Mouse (Mus musculus) midbrain, embryonic 12.5 days (tissue): ENCODE results near the gene Snurf. TPM values are rescaled to one million over a fixed set of nuclear protein-coding genes. Genes with fewer than 3 reads are reported as not detected.
A peak's percentile ranks its signal among the peaks of the same experiment; 100 is the strongest.

Source experiments
- ATAC-seq: fragments of 200-750 bp; cut with Nextera tagmentation; 2 replicates; pipeline ENCODE4 v1.8.0; 2017; ENCODE audit warnings: low read depth, moderate TSS enrichment, moderate library complexity; ENCODE audit not compliant: low FRiP score
- H3K27ac ChIP-seq: fragments of 300-500 bp; sonication (generic); replicated peaks from 2 replicates; pipeline ENCODE4 v1.5.1; 2016; ENCODE audit warnings: mild to moderate bottlenecking
- H3K27me3 ChIP-seq: fragments of 300-500 bp; sonication (generic); 2 replicates; pipeline ENCODE4 v1.6.1; 2016; ENCODE audit warnings: mild to moderate bottlenecking
- H3K36me3 ChIP-seq: fragments of 300-500 bp; sonication (generic); 2 replicates; pipeline ENCODE4 v1.6.1; 2016
- H3K4me1 ChIP-seq: fragments of 300-500 bp; sonication (generic); 2 replicates; pipeline ENCODE4 v1.6.1; 2016
- H3K4me2 ChIP-seq: fragments of 300-500 bp; sonication (generic); replicated peaks from 2 replicates; pipeline ENCODE4 v1.6.1; 2016; ENCODE audit warnings: mild to moderate bottlenecking, moderate library complexity
- H3K4me3 ChIP-seq: fragments of 300-500 bp; sonication (generic); 2 replicates; pipeline ENCODE4 v1.5.1; 2016; ENCODE audit warnings: mild to moderate bottlenecking
- H3K9ac ChIP-seq: fragments of 300-500 bp; sonication (generic); replicated peaks from 2 replicates; pipeline ENCODE4 v1.6.1; 2016; ENCODE audit warnings: mild to moderate bottlenecking, moderate library complexity
- H3K9me3 ChIP-seq: fragments of 300-500 bp; sonication (generic); 2 replicates; pipeline ENCODE4 v1.6.1; 2016; ENCODE audit warnings: mild to moderate bottlenecking
- WGBS: fragments of 180-500 bp; shearing (Covaris S2); methylation state at CpG from one replicate; pipeline ENCODE4 v1.1.7; 2016; 5-methylcytosine and 5-hydroxymethylcytosine counted together
- polyA plus RNA-seq: library from polyadenylated mRNA; unstranded; fragments of >200 nt; fragmentation: Nextera tagmentation; extraction: Ambion mirVana; gene quantifications from 2 replicates; pipeline ENCODE4 v1.2.1, GENCODE M21; 2016

Gene Snurf
- polyA plus RNA-seq, result 186 and 209 TPM in 2 replicates

DNA sequence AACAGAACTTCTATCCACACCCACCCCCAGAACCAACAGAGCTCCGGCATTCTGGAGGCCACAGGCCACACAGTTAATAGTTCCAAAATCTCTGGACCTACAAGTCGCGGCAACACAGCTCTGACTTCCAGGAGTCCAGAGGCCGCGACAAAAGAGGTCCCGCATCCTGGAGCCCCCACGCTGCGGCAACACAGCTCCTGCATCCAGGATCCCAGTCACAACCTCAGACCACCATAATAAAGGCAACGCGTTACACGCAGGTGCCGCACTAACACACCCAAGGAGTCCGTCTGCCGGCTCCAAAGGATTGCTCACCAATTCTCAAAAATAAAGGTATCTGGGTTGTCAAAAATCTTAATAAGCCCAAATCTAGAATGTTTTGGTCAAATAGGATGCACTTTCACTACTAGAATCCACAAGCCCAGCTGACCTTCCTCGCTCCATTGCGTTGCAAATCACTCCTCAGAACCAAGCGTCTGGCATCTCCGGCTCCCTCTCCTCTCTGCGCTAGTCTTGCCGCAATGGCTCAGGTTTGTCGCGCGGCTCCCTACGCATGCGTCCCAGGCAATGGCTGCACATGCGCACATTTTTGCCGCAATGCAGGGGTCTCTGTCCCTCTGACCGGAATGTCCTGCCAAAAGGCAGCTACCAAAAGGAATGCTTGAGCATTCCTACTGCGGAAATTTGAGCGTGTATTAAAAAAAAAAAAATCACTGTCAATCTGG, at the start of gene Snurf, which contains the start of gene Gm38393:
Gene Snurf (minus strand): TSS at position 444 of the 725 bp plus-strand sequence.
Gene Gm38393 (minus strand): TSS at position 459 of the 725 bp plus-strand sequence.
- H3K27me3 ChIP-seq, result no peaks in the 10 kb centered on the region
- H3K27ac ChIP-seq, result peak within 1 kb of the TSS; percentile 87
- ATAC-seq, result peak; percentile 67
- H3K9me3 ChIP-seq, result peaks cover 17% of the 10 kb centered on the region; the same call in 1 of the 2 replicates
- H3K4me2 ChIP-seq, result peak within 1 kb of the TSS; percentile 55
- H3K4me1 ChIP-seq, result 0 out of 2 replicates have a peak, but pooled peaks cover 4% of the 10 kb centered on the region
- H3K4me3 ChIP-seq, result peak within 1 kb of the TSS; percentile 63
- 57% methylated on average over 30 of the region's 30 CpGs for WGBS
- H3K9ac ChIP-seq, result peak within 1 kb of the TSS; percentile 65
- H3K36me3 ChIP-seq, result no peaks in the 10 kb centered on the region

DNA sequence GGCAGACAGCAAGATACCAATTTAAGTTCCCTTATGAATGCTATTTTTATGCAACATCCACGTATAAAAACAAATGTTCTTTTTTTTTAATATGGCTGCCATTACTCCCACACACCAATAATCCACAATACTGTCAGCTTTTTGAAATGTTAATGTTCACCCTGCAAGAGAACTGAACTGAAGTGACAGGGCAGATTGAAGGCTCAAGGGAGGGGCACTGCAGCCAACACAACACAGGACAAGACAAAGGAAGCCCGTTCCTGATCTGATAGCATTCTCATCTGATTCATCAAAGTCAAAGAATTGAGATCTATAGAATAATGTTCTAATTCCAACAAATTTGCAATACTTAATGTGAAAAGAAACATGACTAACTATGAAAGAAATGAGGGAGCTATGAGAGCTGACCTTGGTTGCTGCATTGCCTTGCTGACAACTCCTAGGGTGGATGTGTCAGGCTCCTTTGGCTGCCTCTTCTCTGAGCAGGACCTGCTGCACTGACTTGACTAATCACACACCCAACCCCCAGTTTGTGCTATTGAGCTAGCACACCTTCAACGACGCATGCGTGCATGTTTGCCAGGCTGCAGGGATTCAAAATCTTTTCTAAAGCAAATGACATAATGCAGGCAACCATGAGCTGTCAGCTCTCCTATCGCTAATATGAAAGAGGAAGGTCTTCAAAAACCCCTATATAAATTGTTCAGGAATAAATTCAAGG, 42.8 kb upstream of the Snurf start:
- Histone ChIP-seq H3K27ac (peak overlapping the region; percentile 15; the same call in 1 of the 2 replicates), H3K4me2 (no peak overlapping the region), H3K27me3 (no peaks in the 10 kb centered on the region), H3K9ac (no peak overlapping the region), H3K9me3 (no peaks in the 10 kb centered on the region), H3K4me1 (no peaks in the 10 kb centered on the region), H3K4me3 (no peak overlapping the region), H3K36me3 (no peaks in the 10 kb centered on the region)
- peak; percentile 41; the same call in 1 of the 2 replicates for ATAC-seq
- WGBS, result 70% methylated on average over 6 of the region's 6 CpGs

DNA sequence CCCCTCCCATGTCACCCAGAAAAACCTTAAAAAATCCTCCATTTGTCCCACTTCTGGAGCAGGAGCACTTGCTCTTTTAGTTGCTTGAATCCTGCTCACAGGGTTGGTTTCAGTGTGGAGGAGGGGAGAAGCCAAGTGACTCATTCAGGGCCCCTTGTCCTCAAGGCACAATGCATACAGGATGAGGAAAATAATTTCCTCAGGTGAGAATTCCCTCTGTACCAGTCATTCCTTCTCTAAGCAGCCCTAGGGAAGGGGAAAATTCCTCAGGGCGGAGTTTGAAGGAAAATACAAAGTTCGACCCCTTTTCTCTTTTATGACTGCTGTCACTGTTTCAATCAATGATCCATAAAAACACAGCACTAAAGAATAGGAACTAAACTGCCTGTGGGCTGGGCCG, 8.3 kb upstream of the Snurf start:
- WGBS, result 73% methylated on average over 3 of the region's 3 CpGs
- no peak overlapping the region for H3K4me3 ChIP-seq
- H3K4me2 ChIP-seq, result no peak overlapping the region

DNA sequence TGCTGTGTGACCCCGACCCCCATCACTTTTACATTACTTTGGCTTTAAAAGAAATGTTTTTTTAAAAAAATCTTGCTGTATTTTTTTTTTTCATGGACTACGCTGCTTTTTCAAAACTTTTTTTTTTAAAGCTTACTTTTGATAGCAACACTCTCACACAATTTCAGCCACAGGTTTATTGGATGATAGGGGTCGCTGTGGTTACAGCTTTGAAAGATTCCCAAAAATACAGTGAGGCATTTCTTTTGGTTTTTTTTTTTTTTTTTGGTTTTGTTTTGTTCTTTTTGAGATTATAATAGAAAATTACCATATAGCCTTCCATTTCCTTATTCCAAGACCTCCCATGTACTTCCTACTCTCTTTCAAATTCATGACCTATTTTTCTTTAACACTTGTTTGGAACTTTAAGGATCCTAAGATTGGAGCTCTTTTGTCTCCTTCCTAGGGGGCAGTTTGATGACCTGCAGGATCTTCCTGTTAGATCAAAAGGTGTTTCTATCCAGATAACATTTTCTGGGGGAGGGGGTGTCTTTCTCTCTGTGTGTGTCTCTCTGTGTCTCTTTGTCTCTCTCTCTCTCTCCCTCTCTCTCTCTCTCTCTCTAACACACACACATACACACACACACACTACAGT, 3.0 kb upstream of the Snurf start:
- Histone ChIP-seq H3K27me3 (no peaks in the 10 kb centered on the region), H3K4me1 (0 out of 2 replicates have a peak, but pooled peaks cover under 1% of the 10 kb centered on the region), H3K27ac (no peak overlapping the region), H3K9me3 (peaks cover 17% of the 10 kb centered on the region; the same call in 1 of the 2 replicates), H3K4me2 (no peak overlapping the region), H3K36me3 (no peaks in the 10 kb centered on the region), H3K9ac (no peak overlapping the region), H3K4me3 (no peak overlapping the region)
- 40% methylated on average over 3 of the region's 3 CpGs for WGBS
- no peak for ATAC-seq

More for the DNA sequence above, 8.3 kb upstream of the Snurf start:
- H3K36me3 ChIP-seq, result no peaks in the 10 kb centered on the region
- no peaks in the 10 kb centered on the region for H3K4me1 ChIP-seq
- no peaks in the 10 kb centered on the region for H3K27me3 ChIP-seq
- no peak for ATAC-seq
- no peak overlapping the region for H3K27ac ChIP-seq
- H3K9ac ChIP-seq, result no peak overlapping the region
- H3K9me3 ChIP-seq, result no peaks in the 10 kb centered on the region

DNA sequence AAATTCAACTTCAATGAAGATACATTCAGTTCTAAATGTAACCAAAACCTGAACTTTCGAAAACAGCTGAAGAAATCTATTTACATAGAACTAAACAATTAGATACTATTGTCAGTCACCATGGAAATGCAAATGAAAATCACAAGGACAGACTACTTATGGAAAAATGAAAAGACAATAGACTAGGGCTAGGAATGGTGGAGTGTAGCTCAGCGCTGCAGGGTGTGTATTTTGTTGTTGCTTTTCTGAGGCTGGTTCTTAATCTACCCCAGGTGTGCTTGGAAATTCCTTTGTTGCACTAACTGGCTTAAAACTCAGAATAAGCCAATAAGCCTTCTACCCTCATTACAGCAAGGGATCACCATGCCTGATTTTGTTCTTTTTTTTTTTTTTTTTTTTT, 1.4 kb upstream of the Snurf start:
- Histone ChIP-seq H3K9ac (no peak overlapping the region), H3K9me3 (peaks cover 17% of the 10 kb centered on the region; the same call in 1 of the 2 replicates), H3K27ac (no peak overlapping the region), H3K27me3 (no peaks in the 10 kb centered on the region), H3K4me2 (no peak overlapping the region), H3K36me3 (no peaks in the 10 kb centered on the region), H3K4me3 (no peak overlapping the region), H3K4me1 (0 out of 2 replicates have a peak, but pooled peaks cover 4% of the 10 kb centered on the region)
- ATAC-seq, result no peak
- 27% methylated on average over 2 of the region's 2 CpGs for WGBS

DNA sequence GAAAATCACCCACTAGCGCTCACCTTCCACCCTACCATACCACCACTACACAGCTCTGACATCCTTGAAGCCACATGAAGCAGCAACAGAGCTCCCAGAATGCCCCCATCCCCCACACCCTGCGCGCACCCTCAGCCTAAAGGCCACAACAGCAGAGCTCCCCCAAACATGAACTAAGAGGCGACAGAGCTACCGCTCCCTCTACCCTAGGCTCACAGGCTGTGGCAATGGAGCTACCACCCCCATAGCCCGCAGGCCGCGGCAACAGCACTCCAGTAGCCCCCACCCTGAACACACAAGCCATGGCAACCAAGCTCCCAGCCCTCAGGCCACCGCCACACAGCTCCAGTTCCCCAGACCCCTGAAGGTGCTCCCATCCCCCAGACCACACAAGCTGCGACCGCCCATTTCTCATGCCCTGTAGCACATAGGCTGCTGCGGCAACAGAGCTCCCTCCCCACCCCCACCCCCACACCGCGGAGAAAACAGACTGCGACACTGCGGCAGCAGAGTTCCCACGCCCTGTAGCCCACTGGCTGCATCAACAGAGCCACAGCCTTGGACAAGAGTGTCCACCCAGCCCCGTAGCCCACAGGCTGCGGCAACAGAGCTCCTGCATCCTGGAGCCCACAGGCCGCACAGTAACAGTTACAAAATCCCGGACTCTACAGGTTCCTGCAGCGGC, 786 bp downstream of the Snurf start:
- Histone ChIP-seq H3K27me3 (no peaks in the 10 kb centered on the region), H3K4me3 (peak overlapping the region; percentile 63), H3K4me1 (0 out of 2 replicates have a peak, but pooled peaks cover 4% of the 10 kb centered on the region), H3K4me2 (peak overlapping the region; percentile 55), H3K9ac (peak overlapping the region; percentile 65), H3K36me3 (no peaks in the 10 kb centered on the region), H3K9me3 (peaks cover 17% of the 10 kb centered on the region; the same call in 1 of the 2 replicates), H3K27ac (peak overlapping the region; percentile 87)
- ATAC-seq, result peak; percentile 90
- WGBS, result 45% methylated on average over 22 of the region's 22 CpGs

DNA sequence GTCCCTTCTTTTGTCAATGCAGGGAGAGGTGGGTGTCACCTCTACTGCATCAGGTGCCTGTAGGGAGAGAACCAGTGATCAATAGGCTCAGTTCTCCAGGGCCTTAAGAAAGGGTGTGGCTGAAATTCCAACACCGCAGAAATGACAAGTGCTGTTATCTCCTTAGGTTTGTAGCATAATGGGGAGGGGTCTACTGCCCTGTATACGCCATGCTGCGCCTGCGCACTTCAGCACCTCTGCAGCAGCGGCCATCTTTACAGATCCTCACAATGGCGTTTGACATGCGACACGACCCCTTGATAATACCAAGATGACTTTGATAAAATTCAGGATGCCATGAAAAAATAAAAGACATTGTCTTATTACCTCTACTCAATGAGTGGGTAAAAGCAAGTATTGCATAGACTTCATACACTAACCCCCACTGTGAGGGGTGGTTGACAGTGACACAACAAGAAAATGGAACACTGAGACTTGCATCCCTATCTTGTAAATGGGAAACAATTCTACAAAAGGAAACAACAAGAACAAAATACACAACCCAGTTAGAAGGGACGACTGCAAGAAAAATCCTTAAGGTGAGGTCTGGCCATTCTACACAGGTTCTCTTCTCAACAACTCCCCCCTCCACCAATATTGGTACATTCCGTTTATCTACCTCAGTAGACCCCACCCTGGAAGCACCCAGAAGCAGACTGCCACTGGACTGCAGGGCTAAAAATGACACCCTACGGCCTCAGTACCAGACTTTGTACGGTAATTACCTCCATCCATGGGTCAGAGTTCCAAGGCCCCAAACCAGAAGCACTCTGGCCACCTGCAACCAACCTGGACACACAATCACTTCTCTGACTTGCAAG, 1.6 kb downstream of the Snurf start:
- H3K4me3 ChIP-seq, result peak overlapping the region; percentile 63
- H3K27ac ChIP-seq, result peak overlapping the region; percentile 87
- no peaks in the 10 kb centered on the region for H3K36me3 ChIP-seq
- H3K9ac ChIP-seq, result peak overlapping the region; percentile 65
- no peaks in the 10 kb centered on the region for H3K27me3 ChIP-seq
- 46% methylated on average over 12 of the region's 12 CpGs for WGBS
- peaks cover 17% of the 10 kb centered on the region; the same call in 1 of the 2 replicates for H3K9me3 ChIP-seq
- ATAC-seq, result peak; percentile 63
- 0 out of 2 replicates have a peak, but pooled peaks cover 4% of the 10 kb centered on the region for H3K4me1 ChIP-seq
- peak overlapping the region; percentile 55 for H3K4me2 ChIP-seq

DNA sequence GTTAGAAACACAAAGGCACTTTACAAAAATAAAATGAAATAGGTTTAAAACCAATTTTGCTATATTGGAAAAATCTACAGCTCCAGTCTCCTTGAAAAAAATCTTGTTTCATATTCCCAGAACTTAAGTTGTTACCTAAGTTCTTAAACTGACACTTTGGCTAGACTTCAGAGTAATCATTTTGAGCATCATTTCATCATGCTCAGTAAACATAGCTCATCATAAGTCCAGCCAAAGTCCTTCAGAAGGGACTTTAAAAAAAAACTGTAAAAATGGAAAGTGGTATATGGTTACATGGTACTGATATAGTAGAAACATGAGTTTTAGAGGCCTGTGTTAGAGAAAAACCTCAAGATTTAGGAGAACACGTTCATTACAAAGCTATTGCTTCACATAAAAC, 26.2 kb downstream of the Snurf start:
- H3K36me3 ChIP-seq, result peaks cover 11% of the 10 kb centered on the region; the same call in 1 of the 2 replicates
- no peak overlapping the region for H3K27ac ChIP-seq
- H3K27me3 ChIP-seq, result no peaks in the 10 kb centered on the region
- H3K9me3 ChIP-seq, result no peaks in the 10 kb centered on the region
- ATAC-seq, result no peak
- 72% methylated on average over 1 of the region's 1 CpGs for WGBS
- no peaks in the 10 kb centered on the region for H3K4me1 ChIP-seq
- no peak overlapping the region for H3K4me2 ChIP-seq
- H3K4me3 ChIP-seq, result no peak overlapping the region
- H3K9ac ChIP-seq, result no peak overlapping the region
